Mouse (Mus musculus) left cerebral cortex, postnatal 36 days (tissue): ENCODE measurements around the gene Six6. TPM values are rescaled to one million over a fixed set of nuclear protein-coding genes. Genes with fewer than 3 reads are reported as not detected.
A peak's percentile ranks its signal among the peaks of the same experiment; 100 is the strongest.

Experiments
- DNase-seq, 2 experiments: peaks; one replicate each; pipeline ENCODE4 v3.0.0; 2021 to 2022; ENCODE audit warnings: low spot score in 2 of 2, mixed read lengths in 1 of 2
- intact Hi-C: fragments of 180-260 bp; cut with DNase I; formaldehyde crosslinking; loops from one replicate; pipeline ENCODE4 v1.15.1; 2025
- total RNA-seq, 2 experiments: library from RNA; stranded (reverse); gene quantifications; 2 replicates each; pipeline ENCODE4 v1.2.3; 2021

Gene Six6
- total RNA-seq, 2 experiments from 2014 or later = not detected

- no peak for DNase-seq
- intact Hi-C loops = no loop called here
Observed at GRCm38 (mm10) chr12:72953858-72954257, 14.2 kb downstream of the Six6 start.

- no peak for DNase-seq
- intact Hi-C loops = no loop called here
Observed at GRCm38 (mm10) chr12:72954906-72955305, 15.2 kb downstream of the Six6 start.

- DNase-seq = no peak
- intact Hi-C loops = no loop called here
Observed at GRCm38 (mm10) chr12:72957829-72958424, 18.2 kb downstream of the Six6 start.

DNA sequence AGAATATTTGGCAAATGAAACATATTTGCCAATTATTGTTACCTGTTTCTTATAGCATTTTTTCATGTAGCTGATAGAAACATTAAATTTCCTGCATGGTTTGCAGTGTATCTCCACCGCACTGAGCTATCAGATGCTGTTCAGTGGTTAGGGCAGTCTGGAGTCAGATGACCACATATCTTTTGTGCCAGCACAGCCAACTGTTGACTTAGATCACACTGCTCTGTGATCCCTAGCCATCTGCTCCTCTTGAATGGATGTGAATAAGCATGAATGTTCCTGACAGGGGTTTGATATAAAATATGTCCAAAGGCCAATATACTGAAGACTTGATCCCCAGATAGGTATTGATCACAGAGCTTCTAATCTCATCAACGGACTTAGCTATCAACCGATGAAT lies 18.8 kb downstream of the Six6 start:
- intact Hi-C loops = no loop called here
- DNase-seq = no peak

DNA sequence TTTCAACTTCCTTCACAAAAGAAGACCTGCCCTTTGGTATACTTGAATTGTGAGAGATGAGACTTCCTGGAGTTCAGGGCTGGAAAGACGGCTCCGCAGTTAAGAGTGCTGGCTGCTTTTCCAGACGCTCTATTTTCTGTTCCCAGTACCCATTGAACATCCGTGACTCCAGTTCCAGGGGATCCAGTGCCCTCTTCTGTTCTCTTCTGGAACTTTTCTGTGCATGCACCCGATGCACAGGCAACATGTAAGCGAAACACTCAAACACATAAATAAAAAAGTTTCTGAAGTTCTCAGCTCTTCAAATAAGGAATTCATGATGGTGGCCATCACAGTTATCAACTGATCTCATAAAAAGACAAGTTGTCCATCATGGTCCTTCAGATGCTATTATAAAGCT lies 23.1 kb downstream of the Six6 start:
- intact Hi-C loops = no loop called here
- DNase-seq = no peak

DNA sequence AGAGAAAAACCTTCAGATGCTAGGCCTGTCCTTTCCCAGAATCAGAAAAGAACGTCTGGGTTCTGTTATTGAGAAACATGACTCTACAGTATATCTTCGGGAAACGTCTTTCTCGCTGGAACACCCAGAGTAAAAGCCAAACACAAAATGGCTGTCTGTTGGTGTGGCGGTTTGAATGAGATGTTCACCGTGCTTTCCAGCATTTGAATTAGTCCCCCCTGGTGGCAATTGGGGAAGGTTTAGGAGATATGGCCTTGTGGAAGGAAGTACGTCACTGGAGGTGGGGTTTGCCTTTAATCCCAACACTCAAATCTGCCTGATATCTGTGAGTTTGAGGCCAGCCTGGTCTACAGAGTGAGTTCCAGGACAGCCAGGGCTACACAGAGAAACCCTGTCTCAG lies 27.8 kb downstream of the Six6 start:
- intact Hi-C loops = no loop called here
- no peak for DNase-seq

- no peak for DNase-seq
- intact Hi-C loops = loop anchor here (10.0 kb wide), 1 partner anchor 456 kb away; no protein-coding TSS in a partner anchor
Observed at GRCm38 (mm10) chr12:72970620-72971019, 30.9 kb downstream of the Six6 start.

DNA sequence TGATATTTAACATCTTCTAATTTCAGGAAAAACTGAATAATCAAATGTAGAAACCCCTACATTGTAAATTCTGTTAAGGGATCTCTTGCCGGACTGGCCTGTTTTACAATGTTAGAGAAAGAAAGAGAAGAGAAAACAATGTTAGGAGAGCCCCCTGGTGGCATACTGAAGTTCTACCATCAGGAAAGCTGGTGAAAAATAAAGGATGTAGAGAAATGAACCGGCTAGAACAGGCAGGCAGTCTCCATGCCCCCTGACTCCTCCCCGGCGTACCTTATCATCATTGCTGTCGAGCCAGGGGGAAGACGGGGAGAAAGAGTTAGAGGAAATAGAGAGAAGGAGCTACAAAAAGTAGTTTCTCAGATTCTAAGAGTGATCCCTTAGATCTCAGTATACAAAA lies 33.5 kb downstream of the Six6 start:
- intact Hi-C loops = loop anchor here (10.0 kb wide), 1 partner anchor 458 kb away; no protein-coding TSS in a partner anchor
- DNase-seq = peak; percentile 8 to 12

GRCm38 (mm10) chr12:72976172-72976571 lies 36.5 kb downstream of the Six6 start:
- no peak for DNase-seq
- intact Hi-C loops = loop anchor here (2.0 to 10.0 kb wide), 3 partner anchors 127 to 514 kb away; no protein-coding TSS in a partner anchor

DNA sequence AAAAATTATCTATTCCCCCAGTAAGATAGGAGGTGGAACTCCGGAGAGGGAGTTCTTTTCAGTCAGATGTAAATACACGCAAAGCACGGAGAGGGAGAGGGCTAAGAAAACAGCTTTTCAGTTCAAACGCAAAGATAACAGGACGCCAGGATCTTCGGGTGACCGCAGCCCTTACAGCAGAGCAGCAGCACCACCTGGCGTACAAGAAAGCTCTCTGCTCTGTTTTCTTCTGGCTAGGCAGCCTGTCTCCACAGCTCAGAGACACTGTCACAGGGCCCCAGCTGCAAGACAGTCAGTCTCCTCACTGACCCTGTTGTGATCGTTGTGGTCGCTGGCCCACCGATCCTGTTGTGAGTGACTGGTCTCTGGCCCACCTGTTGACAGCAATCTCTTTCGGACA lies 37.0 kb downstream of the Six6 start:
- intact Hi-C loops = loop anchor here (2.0 to 10.0 kb wide), 3 partner anchors 128 to 514 kb away; no protein-coding TSS in a partner anchor

DNA sequence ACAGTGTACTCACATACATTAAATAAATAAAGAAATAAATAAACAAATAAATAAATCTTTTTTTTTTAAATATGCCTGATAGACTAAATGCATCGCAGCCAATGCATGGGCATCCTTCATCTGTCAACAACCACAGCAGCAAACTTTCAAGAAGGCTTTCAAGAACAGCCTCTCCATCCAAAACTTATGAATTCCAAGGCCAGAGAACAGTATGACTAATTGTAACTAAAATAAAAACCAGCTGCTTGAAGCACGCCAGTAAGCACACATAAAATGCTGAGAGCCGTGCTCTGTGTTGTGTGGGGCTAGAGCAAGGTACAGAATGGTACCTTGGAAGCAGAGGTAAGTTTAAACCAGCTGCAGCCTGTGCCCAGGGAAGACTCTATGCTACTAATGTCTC lies 38.2 kb downstream of the Six6 start:
- no peak for DNase-seq
- intact Hi-C loops = loop anchor here (2.0 to 10.0 kb wide), 3 partner anchors 129 to 516 kb away; no protein-coding TSS in a partner anchor

More for the DNA sequence above, 37.0 kb downstream of the Six6 start:
- peak; percentile 55 to 58 for DNase-seq

DNA sequence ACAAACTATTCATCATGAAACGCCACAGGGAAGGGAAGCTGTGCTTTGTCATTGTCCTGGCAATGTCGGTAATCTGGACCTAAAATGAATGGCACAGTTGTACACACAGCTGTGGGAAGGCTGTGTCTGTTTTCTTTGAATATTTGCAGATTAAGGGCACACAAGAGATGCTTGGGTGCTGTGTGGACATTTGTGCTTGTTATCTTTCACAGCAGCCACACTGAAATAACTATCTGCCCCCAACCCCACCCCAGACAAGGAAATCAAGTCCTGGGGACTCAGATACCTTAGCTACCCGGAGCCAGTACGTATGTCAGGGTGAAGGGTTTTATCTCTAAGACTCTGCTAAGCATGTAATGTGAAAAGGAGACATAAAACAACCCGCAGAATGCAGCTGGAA lies 39.5 kb downstream of the Six6 start:
- DNase-seq = no peak
- intact Hi-C loops = loop anchor here (5.0 to 10.0 kb wide), 2 partner anchors 464 to 517 kb away; no protein-coding TSS in a partner anchor

DNA sequence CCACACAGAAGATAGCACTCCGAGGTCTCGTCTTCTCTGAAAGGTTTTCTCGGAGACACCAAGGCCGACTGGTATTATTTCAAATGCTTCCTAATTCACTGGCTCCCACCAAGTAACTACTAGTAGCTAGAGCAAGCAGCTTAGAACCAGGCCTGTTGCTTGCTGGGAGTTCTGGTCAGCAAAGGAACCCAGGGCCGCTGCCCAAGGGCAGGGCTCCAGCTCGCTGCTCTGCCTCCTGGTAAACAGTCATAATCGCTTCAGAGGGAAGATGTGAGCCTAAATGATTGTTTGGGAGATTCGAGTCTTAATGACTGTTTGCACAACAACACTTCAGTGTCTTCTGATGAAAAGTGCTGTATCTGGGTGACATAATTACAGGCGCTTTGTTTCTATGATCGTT lies 42.9 kb downstream of the Six6 start:
- DNase-seq = no peak
- intact Hi-C loops = no loop called here

GRCm38 (mm10) chr12:72983071-72983857 lies 43.6 kb downstream of the Six6 start:
- DNase-seq = no peak
- intact Hi-C loops = no loop called here

Other genes with a start within 250 kb of the Six6 start
- 100 to 1,000 TPM; 317 to 347 TPM for gene Ppm1a, start 182.4 kb upstream of the Six6 start, total RNA-seq
- 10 to 100 TPM in 1 of 2 experiments, 1 to 10 TPM in 1; 4.1 to 11.0 TPM for gene 4930447C04Rik, start 882 bp downstream of the Six6 start, total RNA-seq
- under 1 TPM; 0.35 to 0.86 TPM for gene Six1, start 114.0 kb downstream of the Six6 start, total RNA-seq
- gene Six4, start 173.6 kb downstream of the Six6 start, total RNA-seq = 1 to 10 TPM; 1.2 to 1.8 TPM
- 10 to 100 TPM; 21.3 to 22.0 TPM for gene Mnat1, start 183.8 kb downstream of the Six6 start, total RNA-seq